Mouse (Mus musculus) erythroblast, embryonic 14.5 days (primary cell): ENCODE data around the gene Rbbp9.
"Not testable (repeated sequence)": the region's sequence is repeated elsewhere in the genome, so short reads cannot be mapped to it uniquely, and the experiment has no call there.

Experiments
- GATA1 ChIP-seq: IDR thresholded peaks from 2 replicates; pipeline ENCODE4 v1.6.1; 2012; ENCODE audit warnings: low read length, inconsistent platforms, mixed read lengths
- TAL1 ChIP-seq: IDR thresholded peaks from 3 replicates; pipeline ENCODE4 v1.6.1; 2012; ENCODE audit warnings: low read length, inconsistent platforms, mixed read lengths

DNA sequence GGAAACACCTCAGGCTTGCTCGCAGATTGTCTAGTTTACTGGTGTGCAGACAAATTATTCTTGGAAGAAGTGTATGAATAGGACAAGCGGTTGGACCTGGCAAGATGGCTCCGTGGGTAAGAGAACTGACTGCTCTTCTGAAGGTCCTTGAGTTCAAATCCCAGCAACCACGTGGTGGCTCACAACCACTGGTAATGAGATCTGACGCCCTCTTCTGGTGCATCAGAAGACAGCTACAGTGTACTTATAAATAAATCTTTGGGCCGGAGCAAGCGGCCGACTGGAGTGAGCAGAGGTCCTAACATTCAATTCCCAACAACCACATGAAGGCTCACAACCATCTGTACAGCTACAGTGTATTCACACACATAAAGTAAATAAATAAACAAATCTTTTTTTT is 42.4 kb upstream of the Rbbp9 start:
- TF ChIP-seq TAL1, GATA1: not testable (repeated sequence)
